Mouse (Mus musculus) ES-CJ7 (cell line): ENCODE measurements around the gene Tcaim.
"Not testable (repeated sequence)": the region's sequence is repeated elsewhere in the genome, so short reads cannot be mapped to it uniquely, and the experiment has no call there.

Source experiments
- DNase-seq: peaks from one replicate; pipeline ENCODE4 v3.0.0; 2011; ENCODE audit warnings: low read depth, low spot score

Tcaim gene

DNA sequence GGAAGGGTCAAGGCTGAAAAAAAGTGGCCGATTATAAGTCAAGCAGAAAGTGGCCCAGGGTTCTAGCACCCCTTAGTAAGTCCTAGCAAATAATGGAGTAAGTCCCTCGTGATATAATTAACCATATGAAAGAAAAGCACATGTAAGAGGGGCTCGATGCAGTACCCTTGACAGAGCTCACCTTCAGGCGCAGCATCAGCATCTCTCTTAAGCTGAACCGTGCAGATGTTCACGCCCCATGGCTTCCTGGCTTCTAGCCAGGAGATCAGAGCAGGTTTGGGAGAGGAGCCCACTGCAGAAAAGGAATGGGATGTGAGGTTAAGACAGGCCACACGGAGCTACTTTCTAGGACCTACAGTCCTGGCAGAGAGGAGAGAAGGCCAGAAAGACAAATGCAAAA is 49.2 kb downstream of the Tcaim start:
- DNase-seq, result no peak

DNA sequence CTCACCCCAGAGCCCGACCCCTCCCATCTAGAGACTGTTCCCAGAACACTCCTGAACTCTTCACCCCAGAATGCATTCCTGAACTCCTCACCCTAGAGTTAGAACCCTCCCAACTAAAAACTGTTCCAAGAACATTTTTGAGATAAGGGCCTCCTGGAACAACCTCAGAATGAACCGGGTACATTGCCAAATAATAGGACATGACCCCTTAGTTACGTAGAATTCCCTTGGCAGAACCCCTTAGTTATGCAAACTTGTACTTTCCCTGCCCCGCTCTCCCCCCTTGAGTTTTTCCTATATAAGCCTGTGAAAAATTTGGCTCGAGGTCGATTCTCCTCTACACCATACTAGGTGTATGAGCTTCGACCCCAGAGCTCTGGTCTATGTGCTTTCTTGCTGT is 49.8 kb downstream of the Tcaim start:
- not testable (repeated sequence) for DNase-seq

DNA sequence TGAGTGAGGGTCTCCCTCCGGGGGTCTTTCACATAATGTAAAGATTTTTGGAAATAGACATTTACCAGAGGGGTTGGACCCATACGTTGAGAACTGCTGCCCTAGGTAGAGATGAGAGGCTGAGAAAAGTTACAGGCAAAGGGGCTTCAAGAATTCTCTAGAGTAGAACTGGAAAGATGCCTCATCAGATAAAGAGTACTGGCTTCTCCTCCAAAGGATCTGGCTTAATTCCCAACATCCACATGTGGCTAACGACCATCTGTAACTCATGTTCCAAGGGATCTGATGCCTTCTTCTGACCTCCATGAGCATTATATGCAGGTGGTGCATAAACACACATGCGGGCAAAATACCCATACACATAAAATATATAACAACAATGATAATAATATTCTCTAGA is 50.3 kb downstream of the Tcaim start:
- no peak for DNase-seq

DNA sequence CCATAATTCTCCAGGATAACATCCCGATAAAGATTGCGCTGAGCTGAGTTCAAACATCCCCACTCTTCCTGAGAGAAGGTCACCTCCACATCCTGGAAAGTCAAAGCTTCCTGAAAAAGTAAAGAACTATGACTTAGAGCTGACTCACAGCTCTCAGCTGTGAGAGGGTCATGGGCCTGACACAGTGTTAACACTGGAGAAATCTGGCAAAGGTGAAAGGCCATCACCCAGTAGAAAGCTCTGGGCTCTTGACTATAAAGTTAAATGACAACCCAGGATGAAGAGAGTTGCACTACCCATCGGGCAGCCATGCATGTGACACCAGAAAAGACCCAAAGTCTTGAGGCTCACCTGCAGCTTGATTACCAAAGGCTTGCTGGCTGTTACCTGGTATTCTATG is 51.4 kb downstream of the Tcaim start:
- DNase-seq, result no peak

DNA sequence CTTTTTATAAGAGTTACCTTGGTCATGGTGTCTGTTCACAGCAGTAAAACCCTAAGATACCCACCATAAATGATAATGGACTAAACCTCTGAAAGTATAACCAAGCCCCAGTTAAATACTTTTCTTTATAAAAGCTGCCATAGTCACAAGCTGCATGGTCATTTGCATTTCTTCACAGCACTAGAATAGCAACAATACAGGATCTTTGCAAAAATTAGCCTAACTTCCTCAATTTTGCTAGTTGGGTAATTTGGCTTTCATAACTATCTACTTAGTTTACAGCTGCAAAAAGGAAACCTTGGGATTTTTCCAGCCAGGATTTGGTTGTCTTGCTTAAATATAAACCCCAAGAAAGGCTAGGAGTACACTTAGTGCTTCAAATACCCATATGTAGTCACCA is 55.4 kb downstream of the Tcaim start:
- DNase-seq, result no peak

DNA sequence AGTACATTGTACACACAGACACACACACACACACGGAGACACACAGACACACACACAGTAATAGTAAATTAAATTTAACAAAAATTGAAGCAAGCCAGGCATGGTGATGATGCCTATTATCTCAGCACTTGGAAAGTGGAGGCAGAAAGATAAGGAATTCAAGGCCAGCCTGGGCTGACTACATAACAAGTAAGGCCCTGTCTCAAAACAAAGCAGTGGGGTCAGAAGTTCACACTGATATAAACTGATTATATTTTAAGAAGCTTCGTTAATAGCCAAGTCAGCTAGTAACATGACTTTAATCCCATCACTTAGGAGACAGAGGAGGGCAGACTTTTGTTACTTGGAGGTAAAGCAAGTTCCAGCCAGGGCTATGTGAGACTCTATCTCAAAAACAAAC is 58.4 kb downstream of the Tcaim start:
- no peak for DNase-seq

DNA sequence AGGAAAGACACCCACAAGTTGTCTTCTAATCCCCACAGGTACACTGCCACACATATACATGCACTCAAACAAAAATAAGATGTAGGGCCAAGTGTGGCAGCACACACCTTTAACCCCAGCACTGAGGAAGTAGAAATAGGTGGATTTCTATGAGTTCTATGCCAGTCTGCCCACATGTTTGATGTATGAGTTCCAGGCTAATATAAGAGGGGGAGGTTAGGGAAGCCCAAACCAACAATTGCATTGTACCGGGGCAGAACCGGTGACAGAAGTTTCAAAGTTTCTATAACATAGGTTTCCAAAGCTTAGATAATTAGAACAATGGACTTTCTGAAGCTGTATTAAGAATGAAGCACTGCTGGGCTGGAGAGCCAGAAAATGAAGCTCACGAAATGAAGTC is 59.5 kb downstream of the Tcaim start:
- no peak for DNase-seq

DNA sequence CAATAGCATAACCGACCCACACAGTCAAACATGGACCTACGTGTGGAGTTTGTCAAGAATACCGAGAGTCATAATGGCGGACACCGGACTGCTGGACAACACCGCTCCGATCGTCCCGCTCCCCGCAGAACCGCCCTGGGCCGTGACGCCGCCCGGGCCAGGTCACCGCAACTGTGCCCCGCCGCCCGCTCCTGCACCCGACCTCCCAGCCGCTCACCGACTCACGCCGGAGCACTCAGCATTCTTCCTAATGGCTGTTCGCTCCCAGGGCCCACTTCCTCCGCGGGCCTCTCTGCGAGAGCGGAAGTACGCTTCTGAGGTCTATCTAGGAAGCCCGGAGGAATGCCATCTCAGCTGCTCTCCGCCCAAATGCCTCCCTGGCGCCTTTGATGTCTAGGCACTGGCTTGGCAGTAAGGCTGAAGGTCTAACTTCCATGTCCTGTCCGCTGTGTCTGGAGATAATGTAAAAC is 60.4 kb downstream of the Tcaim start, which contains the start of gene Zfp445:
TSS of gene Zfp445 (minus strand) at position 310 of the 470 bp plus-strand sequence.
- peak; percentile 88 for DNase-seq

DNA sequence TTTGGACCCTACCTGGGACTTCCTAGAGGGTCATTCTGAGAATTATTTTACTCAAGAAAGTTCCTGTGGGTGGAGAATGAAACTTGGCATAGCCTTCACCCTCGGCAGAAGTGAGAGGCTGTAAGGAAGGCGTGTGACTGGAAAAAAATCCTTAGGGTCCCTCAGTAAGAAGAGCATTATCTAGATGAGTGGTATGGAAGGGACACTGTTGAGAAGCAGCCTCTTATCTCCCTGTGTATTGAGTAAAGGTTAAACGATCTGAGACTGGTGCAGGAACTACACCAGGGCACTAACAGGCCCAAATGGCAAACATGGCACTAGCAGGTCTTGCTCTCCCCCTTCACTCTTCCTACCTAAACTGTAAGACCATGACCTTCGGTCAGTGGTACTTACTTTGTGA is 60.9 kb downstream of the Tcaim start:
- DNase-seq, result no peak

DNA sequence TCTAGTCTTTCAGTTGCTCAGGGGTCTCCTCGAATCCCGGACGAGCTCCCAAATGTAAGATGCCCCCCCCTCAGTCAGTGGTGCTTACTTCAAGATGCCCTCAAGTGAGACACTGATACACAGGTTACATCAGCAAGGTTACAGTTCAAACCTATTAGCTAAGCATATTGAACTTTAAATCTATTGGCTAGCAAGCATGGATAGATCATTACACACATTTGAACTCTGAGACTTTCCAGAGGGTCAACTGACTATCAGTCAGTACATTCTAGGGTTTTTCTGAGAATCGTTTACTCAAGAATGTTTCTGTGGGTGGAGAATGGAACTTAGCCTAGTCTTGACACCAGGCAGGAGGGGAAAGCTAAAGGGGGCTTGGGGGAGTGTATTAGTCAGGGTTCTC is 67.3 kb downstream of the Tcaim start:
- DNase-seq, result no peak

DNA sequence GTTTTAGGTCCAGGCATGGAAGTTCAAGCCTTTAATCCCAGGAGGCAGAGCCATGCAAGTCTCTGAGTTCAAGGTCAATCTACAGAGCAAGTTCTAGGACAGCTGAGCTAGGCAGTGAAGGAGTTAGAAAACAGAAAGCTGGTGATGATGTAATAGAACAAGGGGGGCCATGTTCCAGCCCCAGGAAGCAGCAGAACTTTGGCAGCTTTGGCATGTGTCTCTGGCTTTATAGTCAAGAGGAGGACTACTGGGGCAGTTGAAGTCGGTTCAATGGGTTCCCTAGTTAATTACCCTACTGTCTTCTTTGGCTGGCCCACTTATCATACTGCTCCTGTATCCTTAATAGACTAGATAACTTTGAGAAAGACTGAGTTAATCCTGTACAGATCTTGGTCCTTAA is 69.3 kb downstream of the Tcaim start:
- no peak for DNase-seq

DNA sequence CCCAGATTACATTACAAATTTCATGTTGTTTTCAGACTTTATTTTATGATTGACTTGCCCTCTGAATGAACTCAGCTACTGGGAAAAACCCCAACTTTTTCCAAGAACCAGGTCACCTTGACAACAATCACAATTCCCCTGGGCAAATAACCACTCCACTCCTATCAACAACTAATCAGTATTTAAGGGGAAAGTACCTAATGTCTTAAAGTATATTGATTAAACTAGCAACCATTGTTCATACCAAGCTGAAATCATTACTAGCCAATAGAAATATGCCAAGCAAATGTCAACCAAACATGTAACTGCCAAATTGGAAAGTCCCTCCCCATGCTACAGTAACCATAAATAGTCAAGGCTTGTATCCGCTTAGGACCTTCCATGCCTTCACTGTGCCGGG is 69.8 kb downstream of the Tcaim start:
- no peak for DNase-seq

DNA sequence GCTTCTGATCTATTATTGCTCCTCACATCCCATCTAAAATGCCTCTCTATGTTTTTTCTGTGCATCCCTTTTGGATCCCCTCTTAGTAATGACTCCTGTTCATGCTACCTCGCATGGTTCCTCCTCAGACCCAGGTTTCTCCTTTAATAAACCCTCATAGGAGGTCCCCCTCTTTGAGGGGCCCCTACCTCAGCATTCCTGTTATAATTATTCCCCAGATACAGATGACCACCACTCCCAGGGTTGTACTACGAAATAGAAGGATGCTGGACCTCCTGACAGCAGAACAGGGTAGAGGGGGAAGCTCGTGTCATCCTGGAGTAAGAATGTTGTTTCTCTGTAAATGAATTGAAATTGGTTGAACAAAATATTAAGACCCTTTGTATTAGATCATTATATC is 80.0 kb downstream of the Tcaim start, which contains the start of gene Zkscan7:
TSS of gene Zkscan7 (plus strand) at position 301 of the 400 bp plus-strand sequence.
- no peak for DNase-seq
